Mouse (Mus musculus): ENCODE measurements around the gene Acaca.
"Not testable (repeated sequence)": the region's sequence is repeated elsewhere in the genome, so short reads cannot be mapped to it uniquely, and the experiment has no call there.

Gene Acaca

DNA sequence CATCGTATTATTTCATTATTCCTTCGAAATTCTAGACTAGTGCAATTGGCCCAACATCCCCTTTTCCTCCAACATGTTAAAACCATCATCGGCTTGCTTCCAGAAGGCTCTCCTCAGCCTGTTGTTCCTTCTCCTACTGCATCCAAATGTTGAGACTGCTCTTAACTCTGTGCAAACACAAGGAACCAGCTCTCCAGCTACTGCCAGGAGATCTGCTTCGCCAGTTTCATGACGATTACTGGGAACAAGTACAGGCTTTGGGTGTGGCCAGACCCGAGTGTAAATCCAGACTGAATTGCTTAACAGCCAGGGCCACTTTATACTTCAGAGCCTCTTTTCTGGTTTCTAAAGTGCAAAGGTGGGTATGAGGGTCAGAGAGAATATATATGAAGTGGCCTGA, 259.9 kb downstream of the Acaca start:
- DNase-seq (ENCODE audit: low spot score in 2 of 2), result no peak

DNA sequence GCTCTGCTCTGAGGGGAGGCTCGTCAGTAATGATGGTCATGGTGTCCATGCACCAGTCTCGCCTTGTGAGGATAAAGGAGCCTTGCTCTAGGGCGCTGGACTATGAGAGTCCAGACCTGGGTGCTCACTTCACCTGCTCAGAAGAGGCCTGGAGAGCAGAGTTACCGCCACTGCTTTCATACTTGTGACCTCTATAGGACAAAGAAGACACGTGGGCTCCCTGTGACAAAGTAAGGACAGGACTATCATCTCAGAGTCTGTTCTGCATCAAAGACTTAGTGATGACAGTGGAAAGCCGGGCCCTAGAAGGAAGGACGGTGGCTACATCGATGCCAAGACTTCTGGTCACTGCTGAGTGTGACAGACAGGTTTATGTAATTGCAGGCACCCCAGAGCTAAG, 261.7 kb downstream of the Acaca start:
- no peak for DNase-seq (ENCODE audit: low spot score in 2 of 2)

DNA sequence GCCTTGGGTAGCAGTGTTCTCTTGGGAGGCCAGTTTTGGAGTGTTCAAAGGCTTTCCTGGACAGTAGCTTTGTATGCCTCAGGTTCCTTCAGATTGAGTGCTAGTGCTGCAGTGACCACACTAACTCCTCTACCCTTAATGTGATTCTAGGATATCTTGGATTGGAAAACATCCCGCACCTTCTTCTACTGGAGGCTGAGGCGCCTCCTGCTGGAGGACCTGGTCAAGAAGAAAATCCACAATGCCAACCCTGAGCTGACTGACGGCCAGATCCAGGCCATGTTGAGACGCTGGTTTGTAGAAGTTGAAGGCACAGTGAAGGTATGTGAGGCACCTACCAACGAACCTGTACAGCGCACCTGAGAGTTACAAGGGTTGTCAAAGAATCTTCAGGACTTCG, 262.6 kb downstream of the Acaca start:
- not testable (repeated sequence) for DNase-seq (ENCODE audit: low spot score in 2 of 2)

DNA sequence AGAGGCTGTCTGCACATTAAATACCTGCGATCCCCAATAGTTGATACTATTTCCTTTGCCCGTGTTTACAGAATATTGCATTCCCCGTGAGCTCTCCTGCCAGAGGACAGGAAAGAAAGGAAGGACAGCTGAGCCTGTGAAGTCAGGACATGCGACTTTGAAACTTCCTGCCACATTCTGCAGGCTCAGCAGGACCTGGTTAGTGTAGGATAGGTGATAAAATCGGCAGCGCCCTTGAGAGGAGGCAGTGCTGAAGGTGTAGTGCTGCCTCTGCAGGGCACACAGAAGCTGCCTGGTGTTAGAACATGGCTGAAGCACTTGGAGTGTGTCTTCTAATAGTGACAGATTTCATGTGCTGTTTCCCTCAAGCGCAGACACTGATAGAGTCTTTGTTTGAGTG, 264.1 kb downstream of the Acaca start:
- no peak for DNase-seq (ENCODE audit: low spot score in 2 of 2)

DNA sequence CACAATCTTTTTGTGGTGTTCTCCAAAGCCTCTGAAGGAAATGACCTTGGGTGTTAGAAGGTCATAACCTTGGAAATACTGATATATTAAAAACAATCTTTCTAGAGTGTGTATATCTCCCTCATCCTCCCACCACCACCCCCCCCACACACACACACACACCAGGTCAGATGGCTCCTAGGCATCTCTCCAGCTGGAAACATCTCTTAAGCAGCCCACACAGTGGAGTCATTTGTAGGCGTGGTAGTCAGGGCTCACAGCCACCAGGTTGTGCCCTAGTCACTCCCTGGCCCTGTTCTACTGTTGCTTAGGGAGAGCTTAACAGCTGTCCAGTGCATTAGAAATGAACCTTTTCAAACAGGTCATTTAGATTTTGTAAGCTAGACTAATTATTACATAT, 265.5 kb downstream of the Acaca start:
- DNase-seq (ENCODE audit: low spot score in 2 of 2), result no peak

DNA sequence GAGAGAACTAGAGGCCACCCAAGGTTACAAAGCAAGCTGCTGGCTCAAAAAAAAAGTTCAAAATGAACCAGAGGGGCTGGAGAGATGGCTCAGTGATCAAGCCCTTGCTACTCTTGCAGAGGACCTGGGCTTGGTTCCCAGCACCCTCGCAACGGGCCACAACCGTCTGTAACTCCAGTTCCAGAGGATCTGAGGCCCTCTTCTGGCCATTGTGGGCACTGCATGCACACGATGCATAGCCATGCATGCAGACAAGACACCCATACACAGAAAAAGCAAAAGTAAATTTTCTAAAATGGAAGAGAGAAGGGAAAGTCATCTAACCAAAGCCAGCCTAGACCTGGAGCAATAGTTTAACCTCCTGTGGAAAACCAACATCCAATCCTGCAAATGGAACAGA, 277.3 kb downstream of the Acaca start:
- DNase-seq (ENCODE audit: low spot score in 2 of 2), result no peak

DNA sequence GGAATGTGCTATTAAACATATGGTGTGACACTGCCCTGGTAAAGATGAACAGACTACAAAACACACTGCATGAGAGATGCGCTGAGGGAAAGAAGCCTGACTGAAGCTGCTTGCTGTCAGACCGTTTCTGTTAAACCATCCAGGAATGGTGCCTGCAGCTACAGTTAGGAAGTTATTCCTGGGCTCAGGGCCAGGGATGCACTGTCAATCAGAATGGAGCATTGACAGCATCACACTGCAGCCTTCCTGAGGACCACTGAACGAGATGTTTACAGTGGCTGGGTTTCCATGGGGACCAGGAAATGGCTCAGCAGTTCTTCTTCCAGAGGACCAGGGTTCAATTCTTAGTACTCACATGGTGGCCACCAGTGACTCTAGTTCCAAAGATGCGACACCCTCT, 280.9 kb downstream of the Acaca start:
- no peak for DNase-seq (ENCODE audit: low spot score in 2 of 2)

DNA sequence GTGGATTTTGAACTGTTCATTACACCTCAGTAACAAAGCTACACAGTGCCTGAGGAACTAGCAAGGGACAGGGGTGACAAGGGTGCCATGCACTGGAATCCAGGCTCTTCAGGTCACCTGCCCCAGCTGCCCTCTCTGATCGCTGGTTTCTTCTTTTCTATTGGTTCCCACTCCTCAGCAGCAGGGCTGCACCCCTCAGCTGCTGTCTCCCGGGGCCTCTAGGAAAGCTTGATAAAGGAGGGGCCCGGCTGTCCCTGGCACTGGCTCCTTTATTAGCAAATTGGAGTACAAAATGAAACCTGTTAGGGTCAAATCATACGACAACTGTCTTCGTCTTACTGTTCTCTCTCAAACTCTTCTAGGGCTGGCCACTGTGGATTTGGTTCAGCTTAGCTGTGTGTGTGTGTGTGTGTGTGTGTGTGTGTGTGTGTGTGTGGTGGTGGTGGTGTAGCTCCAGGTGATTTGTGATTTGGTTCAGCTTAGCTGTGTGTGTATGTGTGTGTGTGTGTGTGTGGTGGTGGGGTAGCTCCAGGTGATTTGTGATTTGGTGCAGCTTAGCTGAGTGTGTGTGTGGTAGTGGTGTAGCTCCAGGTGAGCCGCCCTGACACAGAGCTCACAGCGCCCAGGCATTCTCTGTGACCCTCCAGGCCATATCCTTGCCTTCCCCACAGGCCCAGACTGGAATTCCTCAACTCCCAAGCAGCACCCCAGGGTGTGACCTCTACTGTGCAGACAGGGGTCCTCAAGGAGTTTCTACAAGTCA, 281.6 kb downstream of the Acaca start:
- no peak for DNase-seq (ENCODE audit: low spot score in 2 of 2)

DNA sequence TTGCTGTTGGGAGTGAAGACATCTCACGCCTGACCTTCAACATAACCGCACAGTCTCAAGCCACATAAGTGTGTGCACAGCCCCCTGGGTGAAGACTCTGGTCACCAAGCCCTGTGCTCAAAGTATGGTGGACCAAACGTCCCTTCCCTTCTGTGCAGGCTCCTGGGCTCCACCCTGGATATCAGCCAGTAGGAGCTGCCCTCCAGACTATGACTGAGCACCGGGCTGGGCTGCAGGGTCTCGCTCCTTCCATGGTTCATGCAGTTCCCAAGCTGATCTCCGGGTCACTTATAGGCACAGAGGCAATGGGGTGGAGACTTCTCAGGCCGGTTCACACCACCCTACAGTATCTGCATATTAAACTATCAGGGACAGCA, 282.2 kb downstream of the Acaca start:
- no peak for DNase-seq (ENCODE audit: low spot score in 2 of 2)

DNA sequence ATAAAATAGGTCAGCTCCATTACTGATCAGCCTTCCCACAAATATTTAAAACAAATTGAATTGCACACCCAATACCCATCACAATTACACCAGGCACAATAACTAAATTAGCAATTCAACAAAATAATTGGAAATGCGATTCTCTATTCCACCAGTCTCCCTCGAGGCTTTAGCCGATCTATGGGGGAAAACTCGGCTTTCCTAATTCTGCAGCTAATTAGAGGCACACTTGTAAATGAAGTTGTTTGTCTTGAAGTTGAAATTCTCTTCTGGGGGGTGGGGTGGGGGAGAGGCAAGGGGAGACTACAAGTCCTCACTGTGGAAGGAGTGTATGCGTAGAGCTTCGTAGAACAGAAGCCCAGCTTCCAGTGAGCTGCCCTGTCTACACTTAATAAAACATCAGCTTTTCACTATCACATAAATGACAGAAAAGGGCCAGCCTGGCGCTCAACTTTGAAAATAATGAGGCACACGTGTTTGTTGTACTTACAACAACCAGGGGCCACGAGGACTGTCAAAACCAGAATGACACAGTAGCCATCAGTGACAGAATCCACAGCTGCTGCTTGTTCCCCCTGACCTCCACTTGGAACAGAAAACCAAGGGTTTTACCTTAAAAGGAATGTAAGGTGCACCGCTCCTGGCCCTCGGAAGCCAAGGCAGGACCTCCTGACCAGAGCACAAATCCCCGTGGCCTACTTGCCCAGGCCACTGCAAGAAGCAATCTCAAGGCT, 282.9 kb downstream of the Acaca start:
- DNase-seq (ENCODE audit: low spot score in 2 of 2), result no peak

DNA sequence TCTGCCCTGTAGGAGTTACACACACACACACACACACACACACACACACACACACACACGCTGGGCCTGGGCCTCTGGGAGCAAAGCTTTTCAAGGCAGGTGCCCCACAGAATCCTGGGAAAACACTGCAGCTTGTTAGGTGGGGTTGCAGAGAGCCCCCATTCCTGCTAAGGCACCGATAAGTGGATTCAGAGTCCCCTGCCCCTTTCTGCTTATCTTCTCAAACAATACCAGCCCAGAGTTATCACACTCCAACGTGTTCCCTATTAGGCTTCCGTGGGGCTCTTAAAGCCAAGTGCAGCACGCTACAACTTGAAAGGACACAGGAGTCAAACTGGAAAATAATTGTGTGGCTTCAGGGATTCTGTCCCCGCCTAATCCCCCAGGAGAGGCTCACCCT, 283.6 kb downstream of the Acaca start:
- DNase-seq (ENCODE audit: low spot score in 2 of 2), result no peak

DNA sequence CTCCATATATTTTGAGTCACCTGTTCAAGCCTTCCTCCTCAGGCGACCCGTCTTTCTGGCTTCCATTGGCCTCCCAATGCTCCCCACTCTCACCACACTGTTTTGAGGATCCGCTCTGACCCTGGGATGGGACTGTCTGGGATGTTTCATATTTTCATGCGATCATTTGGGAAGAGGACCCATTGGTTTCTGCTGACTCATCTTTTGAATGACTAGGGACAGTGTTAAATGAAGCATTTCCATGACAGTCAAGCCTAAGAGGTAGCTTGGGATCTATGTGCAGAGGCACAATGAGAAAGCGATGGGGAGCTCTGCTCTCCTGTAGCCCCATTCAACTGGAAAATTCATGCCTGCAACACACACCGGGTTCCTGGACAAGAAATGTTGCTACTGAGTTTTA, 291.3 kb downstream of the Acaca start:
- no peak for DNase-seq (ENCODE audit: low spot score in 2 of 2)

DNA sequence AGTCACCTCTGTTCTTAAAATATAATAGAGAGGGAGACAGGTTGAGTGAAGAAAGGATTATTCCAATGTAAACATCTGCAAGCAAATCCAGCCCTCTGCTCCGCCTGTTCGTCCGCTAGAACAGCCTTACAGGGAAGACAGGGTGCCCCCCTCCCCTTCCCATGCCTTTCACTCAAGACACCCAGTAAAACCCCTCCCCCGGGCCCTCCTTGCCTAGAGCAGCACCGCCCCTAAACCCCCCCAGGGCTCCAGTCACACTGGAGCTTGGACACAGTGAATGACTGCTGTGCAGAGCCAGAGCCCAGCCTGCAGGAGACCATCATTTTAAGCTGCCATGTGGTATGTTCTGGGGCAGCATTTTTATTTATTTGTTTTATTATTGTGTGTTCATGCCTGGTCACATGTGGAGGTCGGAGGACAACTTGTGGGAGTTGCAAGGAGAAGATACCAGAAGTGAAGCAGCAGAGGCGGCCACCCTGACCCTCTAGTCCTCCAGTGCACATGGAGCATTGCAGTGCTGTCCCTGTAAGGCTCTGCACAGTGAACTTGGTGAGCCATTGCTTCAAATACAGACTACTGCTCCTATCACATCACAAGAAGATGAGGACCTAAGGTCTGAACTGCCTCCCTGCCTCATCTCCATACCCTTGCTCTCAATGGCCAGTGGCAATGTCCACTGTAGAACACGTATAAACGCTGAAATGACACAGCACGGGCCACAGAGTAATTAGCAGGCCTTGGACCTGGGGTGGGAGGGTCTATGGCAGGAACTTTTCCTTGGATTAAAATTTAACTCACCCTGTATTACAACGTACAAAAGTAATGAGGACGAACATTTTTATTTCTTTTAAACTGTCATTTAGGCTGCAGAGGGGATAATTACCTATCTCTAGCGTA, 296.5 kb downstream of the Acaca start:
- DNase-seq (ENCODE audit: low spot score in 2 of 2), result no peak

DNA sequence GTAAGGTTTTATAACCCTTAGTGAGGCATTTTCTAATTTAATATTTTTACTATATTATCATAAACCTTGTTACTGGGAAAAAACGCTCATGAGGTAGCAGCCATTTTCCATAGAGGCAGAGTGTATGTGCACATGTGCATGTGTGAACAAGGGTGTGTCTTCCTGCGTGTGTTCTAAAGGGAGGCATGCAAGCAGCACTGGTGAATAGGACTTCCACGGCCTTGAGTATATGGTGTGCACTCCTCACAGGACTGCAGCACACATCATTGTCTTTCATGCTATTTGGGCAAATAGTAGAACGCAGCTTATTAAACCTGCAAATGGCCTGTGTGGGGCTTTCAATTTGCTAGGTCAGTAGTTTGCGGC, 297.1 kb downstream of the Acaca start:
- DNase-seq (ENCODE audit: low spot score in 2 of 2), result no peak

DNA sequence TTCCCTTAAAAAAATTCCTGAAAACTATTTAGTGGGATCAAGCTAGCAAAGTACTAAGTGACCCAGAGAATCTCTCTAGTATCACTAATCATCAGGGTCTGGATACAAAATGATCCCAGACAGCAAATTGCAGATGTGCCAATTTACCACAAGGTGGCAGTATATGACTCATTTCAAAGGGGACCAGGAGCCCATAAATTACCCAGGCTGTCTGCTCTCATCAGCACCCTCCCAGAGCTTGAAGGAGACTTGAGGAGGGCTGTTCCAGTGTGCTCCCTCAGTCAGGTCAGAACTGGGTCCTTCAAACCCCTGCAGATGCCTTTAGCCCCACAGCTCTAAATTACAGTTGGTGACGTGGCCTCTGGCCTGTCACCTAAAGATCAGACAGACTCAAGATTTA, 300.1 kb downstream of the Acaca start:
- no peak for DNase-seq (ENCODE audit: low spot score in 2 of 2)

DNA sequence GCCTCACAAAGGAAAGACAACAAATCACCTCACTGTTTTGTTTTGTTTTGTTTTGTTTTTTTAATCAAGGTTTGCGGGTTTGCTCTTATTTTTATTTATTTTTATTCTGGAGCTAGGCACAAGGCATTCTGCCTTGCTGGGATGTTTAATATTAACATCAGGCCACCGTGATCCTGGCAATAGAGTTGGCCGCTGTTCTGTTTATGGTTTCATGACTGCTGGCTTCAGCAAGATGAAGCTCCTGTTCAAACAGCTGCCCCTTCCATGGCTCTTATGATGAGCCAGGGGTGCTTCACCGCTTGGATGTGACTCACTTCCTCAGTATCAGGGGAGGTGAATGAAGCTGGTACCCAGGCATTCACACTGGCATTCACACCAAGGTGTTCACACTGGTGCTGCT, 300.9 kb downstream of the Acaca start:
- no peak for DNase-seq (ENCODE audit: low spot score in 2 of 2)

DNA sequence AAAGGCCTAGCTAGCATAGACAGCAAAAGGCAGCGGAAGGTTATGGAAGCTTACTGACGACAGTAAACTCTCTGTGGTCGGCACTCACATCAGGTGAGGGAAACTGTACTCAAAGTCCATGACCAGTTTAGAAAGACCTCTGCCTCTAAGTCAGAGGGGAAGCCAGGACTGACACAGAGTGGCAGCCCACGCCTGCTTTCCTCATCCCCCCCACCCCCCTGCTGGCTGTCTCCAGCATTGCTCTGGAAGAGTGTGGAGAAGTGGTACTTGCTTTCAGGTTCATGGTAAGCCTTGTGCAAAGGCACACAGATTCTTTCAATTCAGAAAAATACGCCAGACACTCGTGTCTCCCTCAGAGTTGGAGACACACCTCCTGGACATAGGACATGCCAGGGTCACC, 305.4 kb downstream of the Acaca start:
- DNase-seq (ENCODE audit: low spot score in 2 of 2), result no peak

DNA sequence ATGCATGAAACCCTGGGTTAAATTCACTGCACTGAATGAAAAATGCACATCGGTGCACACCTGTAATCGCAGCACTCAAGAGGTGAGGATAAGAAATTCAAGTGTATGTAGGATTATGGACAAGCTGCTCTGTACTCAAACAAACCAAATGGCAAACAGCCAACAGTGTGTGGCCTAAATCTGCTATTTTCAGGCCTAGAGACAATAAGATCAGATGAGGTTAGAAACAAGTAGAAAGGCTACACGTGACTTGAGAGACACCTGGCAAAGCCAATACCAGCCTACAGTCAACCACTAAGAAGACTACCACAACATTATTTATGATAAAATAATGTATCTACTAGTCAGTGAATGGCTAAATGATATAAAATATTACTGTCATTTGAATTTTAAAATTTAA, 310.9 kb downstream of the Acaca start:
- DNase-seq (ENCODE audit: low spot score in 2 of 2), result no peak

DNA sequence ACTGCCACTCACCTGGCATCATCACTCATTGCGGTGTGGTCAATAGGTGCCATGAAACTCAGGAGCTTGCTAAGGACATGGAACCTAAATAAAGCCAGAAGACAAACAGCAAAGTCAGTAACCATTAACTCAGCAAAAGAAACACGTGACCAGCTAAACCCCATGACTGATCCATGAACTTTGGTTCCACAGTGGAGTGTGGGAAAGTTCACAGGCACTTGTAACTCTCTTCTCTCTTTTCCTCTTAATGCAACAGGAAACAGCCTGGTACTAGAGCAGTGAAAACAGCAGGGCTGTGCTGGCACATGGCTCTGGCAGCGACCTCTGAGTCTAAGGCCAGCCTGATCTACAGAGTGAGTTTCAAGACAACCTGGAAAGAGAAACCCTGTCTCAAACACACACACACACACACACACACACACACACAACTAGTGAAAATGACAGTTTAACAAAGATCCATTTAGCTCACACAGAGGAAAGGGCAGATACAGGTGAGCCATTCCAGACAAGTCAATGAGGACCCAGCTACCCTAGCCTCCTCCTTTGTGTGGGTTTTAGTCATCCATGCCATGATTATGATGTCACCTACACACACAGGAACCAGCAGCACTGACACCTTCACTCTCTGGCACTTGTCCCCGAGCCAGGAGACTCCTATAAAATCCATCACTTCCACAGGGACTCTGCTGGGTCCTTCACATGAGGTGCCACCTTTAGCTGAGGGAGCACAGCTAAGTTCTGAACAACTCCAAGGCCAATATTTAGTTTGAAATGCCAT, 313.3 kb downstream of the Acaca start:
- DNase-seq (ENCODE audit: low spot score in 2 of 2), result no peak

All from frontal cortex, postnatal 14 days (tissue).